Mouse (Mus musculus) spleen, postnatal 10 days (tissue): ENCODE results near the gene Uimc1.

Source experiments
- DNase-seq, 2 experiments: peaks; one replicate each; pipeline ENCODE4 v3.0.0; 2021 to 2022; ENCODE audit warnings: low spot score in 2 of 2

Uimc1 gene

GRCm38 (mm10) chr13:55047706-55048105, 52.4 kb downstream of the Uimc1 start:
- DNase-seq, result no peak

DNA sequence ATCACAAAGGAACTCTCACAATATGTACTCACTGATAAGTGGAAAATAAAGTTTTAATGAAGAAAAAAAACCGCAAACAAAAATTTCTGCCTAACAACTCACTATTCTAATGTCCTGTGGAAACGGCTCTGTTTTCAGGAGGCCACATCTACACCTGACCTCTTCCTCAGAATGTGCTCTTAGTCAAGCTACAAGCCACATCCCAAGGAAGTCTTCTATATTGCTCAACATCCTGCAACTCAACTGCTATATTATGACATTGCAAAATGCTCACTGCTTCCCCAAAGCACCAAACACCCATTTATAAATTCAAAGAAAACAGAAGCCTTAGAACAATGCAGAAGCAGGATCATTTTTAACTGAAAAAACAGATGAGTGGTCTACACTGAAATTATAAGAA, 60.1 kb downstream of the Uimc1 start:
- no peak for DNase-seq

GRCm38 (mm10) chr13:55024215-55024614, 75.9 kb downstream of the Uimc1 start:
- DNase-seq, result peak in 1 of 2 experiments; percentile 4

- DNase-seq, result peak in 1 of 2 experiments; percentile 12
Measured at GRCm38 (mm10) chr13:55022715-55023114, 77.4 kb downstream of the Uimc1 start.

- peak in 1 of 2 experiments; percentile 3 for DNase-seq
Measured at GRCm38 (mm10) chr13:55022256-55022655, 77.8 kb downstream of the Uimc1 start.

GRCm38 (mm10) chr13:55021194-55021779, 78.8 kb downstream of the Uimc1 start, which contains the start of gene Hk3:
Gene Hk3, minus strand, starts transcription at chr13:55021385.
- no peak for DNase-seq

DNA sequence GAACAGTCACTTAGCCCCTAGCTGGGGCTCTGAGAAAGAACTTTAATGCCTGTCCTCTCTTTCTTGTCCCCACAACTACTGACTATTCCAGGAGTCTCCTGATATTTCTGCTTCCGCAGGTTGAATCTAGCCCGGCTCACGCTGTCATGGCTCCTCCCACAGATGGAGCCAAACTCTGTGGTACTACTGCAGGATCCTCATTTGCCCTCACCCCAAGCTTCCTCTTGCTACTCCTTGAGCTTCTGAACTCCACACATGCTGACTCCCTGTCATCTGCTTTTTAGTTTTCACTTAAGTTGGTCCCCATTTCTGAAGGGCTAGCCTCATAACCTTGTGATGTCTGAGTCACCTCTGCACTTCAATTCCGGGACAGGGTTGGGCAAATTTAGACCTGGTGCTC, 80.0 kb downstream of the Uimc1 start:
- no peak for DNase-seq

GRCm38 (mm10) chr13:55019181-55019580, 80.9 kb downstream of the Uimc1 start:
- DNase-seq, result no peak

DNA sequence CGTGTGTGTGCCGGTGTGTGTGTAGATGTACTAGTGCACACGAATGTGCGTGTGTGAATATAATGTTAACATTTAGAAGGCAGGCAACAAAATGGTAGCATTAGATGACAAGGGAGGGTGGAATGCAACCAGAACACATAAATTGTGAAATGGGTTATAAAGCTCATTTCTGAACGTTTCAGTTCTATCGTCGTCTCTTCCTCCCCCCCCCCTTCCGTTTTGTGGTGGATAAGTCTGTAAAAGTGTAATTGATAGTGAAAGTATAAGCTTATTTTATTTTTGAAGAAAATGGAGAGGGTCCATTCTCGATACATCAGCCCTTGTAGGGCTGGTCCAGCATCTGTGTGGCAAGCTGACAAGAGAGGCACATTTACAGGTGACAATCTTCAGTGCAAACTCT, 81.4 kb downstream of the Uimc1 start:
- DNase-seq, result no peak

GRCm38 (mm10) chr13:55017898-55018599, 82.1 kb downstream of the Uimc1 start:
- no peak for DNase-seq

GRCm38 (mm10) chr13:55017154-55017897, 82.8 kb downstream of the Uimc1 start:
- no peak for DNase-seq

GRCm38 (mm10) chr13:55014451-55014850, 85.6 kb downstream of the Uimc1 start:
- no peak for DNase-seq

GRCm38 (mm10) chr13:55013702-55014344, 86.3 kb downstream of the Uimc1 start:
- no peak for DNase-seq

DNA sequence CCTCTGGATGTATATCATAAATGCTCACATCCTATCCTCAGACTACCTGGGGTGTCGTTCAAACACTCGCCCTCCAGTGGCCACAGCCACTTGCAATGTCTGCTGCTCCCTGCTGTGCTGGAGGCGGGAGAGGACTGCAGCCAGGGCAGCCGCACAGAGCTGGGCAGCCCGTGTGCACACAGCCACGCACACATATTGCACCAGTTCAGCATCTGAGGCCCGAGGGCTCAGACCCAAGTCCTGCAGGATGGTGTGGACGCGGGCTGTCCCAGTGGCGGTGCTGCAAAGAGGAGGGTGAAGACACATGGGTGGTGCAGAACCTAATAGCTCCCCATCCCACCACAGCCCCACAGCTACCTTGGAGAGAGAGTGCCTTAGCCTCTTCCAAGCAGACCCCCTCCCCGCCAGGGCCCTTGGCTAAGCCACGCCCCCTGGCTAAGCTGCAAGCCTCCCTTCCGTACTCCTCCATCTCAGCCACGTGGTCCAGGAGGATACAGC, 88.1 kb downstream of the Uimc1 start:
- DNase-seq, result no peak

GRCm38 (mm10) chr13:55011103-55011502, 89.0 kb downstream of the Uimc1 start:
- no peak for DNase-seq

DNA sequence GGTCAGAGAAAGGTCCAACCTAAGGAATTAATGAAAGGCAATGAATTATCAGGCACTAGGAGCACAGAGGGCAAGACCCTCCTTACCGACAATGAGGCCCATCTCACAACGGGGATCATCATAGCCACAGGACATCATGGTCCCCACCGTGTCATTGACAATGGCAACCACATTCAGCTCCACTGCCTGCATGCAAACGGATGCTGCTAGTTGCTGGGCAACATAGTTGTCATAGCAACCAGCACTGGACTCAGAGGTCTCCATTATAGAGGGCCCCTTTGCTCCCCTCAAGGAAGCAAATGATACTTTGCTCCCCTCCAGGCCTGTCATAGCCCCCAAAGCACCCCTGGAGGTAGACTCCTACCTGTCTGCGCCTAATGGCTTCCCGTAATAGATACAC, 91.5 kb downstream of the Uimc1 start:
- DNase-seq, result no peak

DNA sequence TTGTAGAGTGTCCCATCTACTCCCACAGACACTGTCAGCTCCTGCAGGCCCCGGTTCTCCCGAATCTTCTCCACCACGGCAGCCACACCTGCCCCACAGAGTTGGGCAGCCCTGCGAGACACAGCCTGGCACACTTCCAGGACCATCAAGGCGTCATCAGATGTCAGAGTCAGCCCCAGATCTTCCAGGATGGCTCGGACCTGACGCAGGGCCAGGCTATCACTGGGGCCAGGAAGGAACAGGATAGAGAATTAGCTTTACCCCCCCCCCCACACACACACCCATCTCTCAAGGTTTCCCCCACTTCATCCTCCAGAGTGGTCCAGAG, 93.7 kb downstream of the Uimc1 start:
- no peak for DNase-seq

DNA sequence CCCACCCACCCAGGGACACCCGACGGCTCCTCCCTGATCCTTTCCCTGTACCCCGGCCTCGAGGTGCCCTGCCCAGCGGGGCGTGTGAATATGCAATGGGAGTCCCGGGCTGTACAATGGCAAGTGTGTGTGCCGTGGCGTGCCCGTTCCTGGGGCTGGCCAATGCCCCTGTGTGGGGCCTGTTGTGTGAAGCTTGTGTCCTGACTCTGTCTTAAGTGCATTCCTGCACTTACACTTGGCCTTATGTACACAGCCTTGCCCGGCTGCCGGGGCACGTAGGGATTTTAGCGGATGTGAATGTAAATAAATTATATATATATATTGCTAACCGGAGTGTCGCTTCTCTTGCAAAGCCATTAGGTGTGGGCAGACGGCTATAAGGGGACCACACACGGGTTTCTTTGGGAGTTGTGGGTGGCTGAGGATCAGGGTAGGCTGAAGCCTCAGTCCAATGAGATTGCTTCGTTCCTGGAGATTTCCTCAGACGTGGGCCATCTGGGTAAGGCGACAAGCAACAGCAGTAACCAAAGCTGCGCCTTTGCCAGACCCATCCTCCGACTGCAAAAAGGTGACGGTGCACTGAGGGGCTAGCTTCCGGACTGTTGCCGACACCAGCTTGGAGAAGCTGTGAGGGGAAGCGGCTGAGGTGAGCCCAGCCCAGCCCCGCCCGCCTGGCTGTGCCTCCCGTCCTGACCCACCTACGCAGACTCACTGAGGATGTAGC, 94.2 kb downstream of the Uimc1 start:
- DNase-seq, result no peak

GRCm38 (mm10) chr13:55004646-55005045, 95.5 kb downstream of the Uimc1 start:
- no peak for DNase-seq

DNA sequence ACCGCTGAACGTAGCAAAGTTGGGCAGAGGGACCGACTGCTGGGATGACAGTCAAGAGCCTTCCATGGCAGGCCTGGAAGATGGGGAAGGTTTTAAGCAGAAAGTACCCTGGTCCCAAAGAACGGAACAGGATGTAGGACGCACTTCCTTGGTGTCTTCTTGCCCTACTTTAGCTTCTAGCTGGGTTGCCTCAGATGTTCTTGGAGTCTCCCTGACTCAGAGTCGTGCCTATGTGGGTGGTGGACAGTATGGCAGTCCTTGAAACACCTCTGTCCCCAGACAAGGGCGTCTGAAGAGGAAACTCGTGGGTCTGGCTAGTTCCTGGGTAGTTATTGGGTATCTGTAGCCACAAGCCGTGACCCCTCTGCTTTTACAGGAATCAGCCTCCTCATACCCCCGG, 98.0 kb downstream of the Uimc1 start:
- DNase-seq, result no peak

GRCm38 (mm10) chr13:55000433-55000832, 99.7 kb downstream of the Uimc1 start:
- no peak for DNase-seq

DNA sequence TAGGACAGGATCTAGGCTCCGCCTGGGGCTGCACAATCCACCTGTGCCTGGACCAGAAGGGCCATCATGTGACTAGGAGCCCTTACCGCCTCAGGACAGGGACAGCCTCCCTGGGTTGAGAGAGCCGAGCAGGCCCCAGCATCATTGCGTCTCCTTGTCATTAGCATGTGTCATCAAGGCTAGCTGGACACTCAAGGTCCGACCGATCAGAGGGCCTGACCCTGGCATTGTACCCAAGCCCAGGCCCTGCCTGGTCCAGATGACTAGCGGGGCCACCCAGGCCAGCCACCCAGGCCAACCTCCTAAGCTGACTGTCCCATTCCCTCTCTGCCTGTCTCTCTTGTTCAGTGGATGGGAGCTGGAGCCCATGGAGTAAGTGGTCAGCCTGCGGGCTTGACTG, 102.5 kb downstream of the Uimc1 start:
- no peak for DNase-seq
